Mouse (Mus musculus) forebrain, embryonic 13.5 days (tissue): ENCODE measurements around the gene Rfx4. TPM values are rescaled to one million over a fixed set of nuclear protein-coding genes. Genes with fewer than 3 reads are reported as not detected.

Experiments
- ATAC-seq: fragments of 200-750 bp; cut with Nextera tagmentation; 2 replicates; pipeline ENCODE4 v1.8.0; 2017
- H3K27ac ChIP-seq: fragments of 300-500 bp; sonication (generic); 2 replicates; pipeline ENCODE4 v1.5.1; 2015; ENCODE audit warnings: inconsistent platforms, mild to moderate bottlenecking, moderate library complexity
- H3K27me3 ChIP-seq: fragments of 300-500 bp; sonication (generic); 2 replicates; pipeline ENCODE4 v1.6.1; 2015; ENCODE audit warnings: mild to moderate bottlenecking, inconsistent platforms
- H3K36me3 ChIP-seq: fragments of 300-500 bp; sonication (generic); 2 replicates; pipeline ENCODE4 v1.6.1; 2015; ENCODE audit warnings: mild to moderate bottlenecking, inconsistent platforms; ENCODE audit not compliant: poor library complexity, severe bottlenecking
- H3K4me1 ChIP-seq: fragments of 300-500 bp; sonication (generic); 2 replicates; pipeline ENCODE4 v1.6.1; 2015; ENCODE audit warnings: inconsistent platforms
- H3K4me2 ChIP-seq: fragments of 300-500 bp; sonication (generic); 2 replicates; pipeline ENCODE4 v1.6.1; 2015; ENCODE audit warnings: inconsistent platforms, mild to moderate bottlenecking, moderate library complexity
- H3K4me3 ChIP-seq: fragments of 300-500 bp; sonication (generic); 2 replicates; pipeline ENCODE4 v1.5.1; 2015; ENCODE audit warnings: mild to moderate bottlenecking, inconsistent platforms
- H3K9ac ChIP-seq: fragments of 300-500 bp; sonication (generic); 2 replicates; pipeline ENCODE4 v1.6.1; 2015; ENCODE audit warnings: mild to moderate bottlenecking, inconsistent platforms
- H3K9me3 ChIP-seq: fragments of 300-500 bp; sonication (generic); replicated peaks from 2 replicates; pipeline ENCODE4 v1.6.1; 2016; ENCODE audit warnings: inconsistent platforms
- WGBS: fragments of 180-500 bp; shearing (Covaris S2); methylation state at CpG from one replicate; pipeline ENCODE4 v1.1.7; 2015; 5-methylcytosine and 5-hydroxymethylcytosine counted together
- polyA plus RNA-seq: library from polyadenylated mRNA; unstranded; fragments of >200 nt; fragmentation: Nextera tagmentation; extraction: Ambion mirVana; gene quantifications from 2 replicates; pipeline ENCODE4 v1.2.1, GENCODE M21; 2015

Gene Rfx4
- polyA plus RNA-seq, 1 experiment from 2014 or later, result 11.8 TPM

GRCm38 (mm10) chr10:84722711-84723110, 33.2 kb upstream of the Rfx4 start:
- Histone ChIP-seq H3K27ac (no peak overlapping the region), H3K4me3 (no peak overlapping the region), H3K36me3 (peaks cover 45% of the 10 kb centered on the region), H3K4me2 (no peak overlapping the region), H3K9ac (no peak overlapping the region), H3K9me3 (no peaks in the 10 kb centered on the region), H3K27me3 (no peaks in the 10 kb centered on the region), H3K4me1 (peaks cover 10% of the 10 kb centered on the region)
- ATAC-seq, result no peak
- WGBS, result 28% methylated on average over 12 of the region's 12 CpGs

- H3K4me3 ChIP-seq, result no peak overlapping the region
- no peak overlapping the region for H3K27ac ChIP-seq
- H3K27me3 ChIP-seq, result no peaks in the 10 kb centered on the region
- H3K4me1 ChIP-seq, result peaks cover 10% of the 10 kb centered on the region
- no peak for ATAC-seq
- H3K4me2 ChIP-seq, result no peak overlapping the region
- no peaks in the 10 kb centered on the region for H3K9me3 ChIP-seq
- no peak overlapping the region for H3K9ac ChIP-seq
- 95% methylated on average over 12 of the region's 12 CpGs for WGBS
- peaks cover 23% of the 10 kb centered on the region for H3K36me3 ChIP-seq
Measured at GRCm38 (mm10) chr10:84727005-84727404, 28.9 kb upstream of the Rfx4 start.

- H3K36me3 ChIP-seq, result peaks cover 23% of the 10 kb centered on the region
- H3K9ac ChIP-seq, result no peak overlapping the region
- peaks cover 2% of the 10 kb centered on the region for H3K4me1 ChIP-seq
Measured at GRCm38 (mm10) chr10:84727760-84728159, 28.1 kb upstream of the Rfx4 start.

GRCm38 (mm10) chr10:84730078-84730477, 25.8 kb upstream of the Rfx4 start:
- Histone ChIP-seq H3K4me1 (no peaks in the 10 kb centered on the region), H3K9ac (no peak overlapping the region), H3K4me3 (no peak overlapping the region), H3K9me3 (no peaks in the 10 kb centered on the region), H3K27ac (no peak overlapping the region), H3K36me3 (peaks cover 23% of the 10 kb centered on the region), H3K4me2 (no peak overlapping the region), H3K27me3 (no peaks in the 10 kb centered on the region)
- ATAC-seq, result no peak
- WGBS, result 86% methylated on average over 3 of the region's 3 CpGs

More at GRCm38 (mm10) chr10:84727760-84728159, 28.1 kb upstream of the Rfx4 start:
- 85% methylated on average over 4 of the region's 4 CpGs for WGBS
- no peak for ATAC-seq
- Histone ChIP-seq H3K27ac (no peak overlapping the region), H3K4me2 (no peak overlapping the region), H3K4me3 (no peak overlapping the region), H3K9me3 (no peaks in the 10 kb centered on the region), H3K27me3 (no peaks in the 10 kb centered on the region)

- H3K9ac ChIP-seq, result no peak overlapping the region
- WGBS, result 93% methylated on average over 9 of the region's 9 CpGs
- H3K4me3 ChIP-seq, result no peak overlapping the region
- H3K27ac ChIP-seq, result no peak overlapping the region
- H3K27me3 ChIP-seq, result no peaks in the 10 kb centered on the region
- H3K4me1 ChIP-seq, result no peaks in the 10 kb centered on the region
- ATAC-seq, result no peak
- H3K4me2 ChIP-seq, result no peak overlapping the region
- H3K9me3 ChIP-seq, result no peaks in the 10 kb centered on the region
- H3K36me3 ChIP-seq, result peaks cover 15% of the 10 kb centered on the region
Measured at GRCm38 (mm10) chr10:84730956-84731355, 24.9 kb upstream of the Rfx4 start.

GRCm38 (mm10) chr10:84733511-84733910, 22.4 kb upstream of the Rfx4 start:
- Histone ChIP-seq H3K27me3 (no peaks in the 10 kb centered on the region), H3K4me1 (no peaks in the 10 kb centered on the region), H3K4me3 (no peak overlapping the region), H3K36me3 (no peaks in the 10 kb centered on the region), H3K9ac (no peak overlapping the region), H3K4me2 (no peak overlapping the region), H3K27ac (no peak overlapping the region), H3K9me3 (no peaks in the 10 kb centered on the region)
- ATAC-seq, result no peak
- 77% methylated on average over 6 of the region's 6 CpGs for WGBS

- H3K4me3 ChIP-seq, result peak overlapping the region; percentile 47
- no peaks in the 10 kb centered on the region for H3K9me3 ChIP-seq
- peaks cover 61% of the 10 kb centered on the region for H3K4me1 ChIP-seq
- no peaks in the 10 kb centered on the region for H3K36me3 ChIP-seq
- H3K9ac ChIP-seq, result peak overlapping the region; percentile 69
- peak overlapping the region; percentile 94 for H3K27ac ChIP-seq
- under 1% methylated on average over 66 of the region's 66 CpGs for WGBS
- ATAC-seq, result peak; percentile 53
- H3K27me3 ChIP-seq, result peaks cover 47% of the 10 kb centered on the region
- H3K4me2 ChIP-seq, result peak overlapping the region; percentile 85
Measured at GRCm38 (mm10) chr10:84754851-84755785, 744 bp upstream of the Rfx4 start.

GRCm38 (mm10) chr10:84756435-84757095, 703 bp downstream of the Rfx4 start:
- Histone ChIP-seq H3K27me3 (peaks cover 53% of the 10 kb centered on the region), H3K4me3 (peak overlapping the region; percentile 47), H3K36me3 (no peaks in the 10 kb centered on the region), H3K4me2 (peak overlapping the region; percentile 85), H3K9me3 (no peaks in the 10 kb centered on the region), H3K4me1 (peaks cover 69% of the 10 kb centered on the region), H3K27ac (peak overlapping the region; percentile 94), H3K9ac (peak overlapping the region; percentile 69)
- WGBS, result under 1% methylated on average over 36 of the region's 42 CpGs
- ATAC-seq, result no peak

GRCm38 (mm10) chr10:84757426-84758199, 1.8 kb downstream of the Rfx4 start:
- peaks cover 56% of the 10 kb centered on the region for H3K27me3 ChIP-seq
- H3K4me1 ChIP-seq, result peaks cover 69% of the 10 kb centered on the region
- 6% methylated on average over 22 of the region's 22 CpGs for WGBS
- H3K9ac ChIP-seq, result peak overlapping the region; percentile 69
- H3K27ac ChIP-seq, result peak overlapping the region; percentile 94; the same call in 1 of the 2 replicates
- H3K4me2 ChIP-seq, result peak overlapping the region; percentile 85
- no peaks in the 10 kb centered on the region for H3K9me3 ChIP-seq
- no peak for ATAC-seq
- H3K4me3 ChIP-seq, result peak overlapping the region; percentile 47
- H3K36me3 ChIP-seq, result no peaks in the 10 kb centered on the region

GRCm38 (mm10) chr10:84758200-84758468, 2.3 kb downstream of the Rfx4 start:
- no peak overlapping the region for H3K27ac ChIP-seq

GRCm38 (mm10) chr10:84758483-84759431, 2.9 kb downstream of the Rfx4 start:
- peak overlapping the region; percentile 69 for H3K9ac ChIP-seq
- no peaks in the 10 kb centered on the region for H3K9me3 ChIP-seq
- peak overlapping the region; percentile 57 for H3K27ac ChIP-seq
- no peaks in the 10 kb centered on the region for H3K36me3 ChIP-seq
- H3K27me3 ChIP-seq, result peaks cover 49% of the 10 kb centered on the region
- H3K4me1 ChIP-seq, result peaks cover 69% of the 10 kb centered on the region
- peak overlapping the region; percentile 47 for H3K4me3 ChIP-seq
- no peak for ATAC-seq
- H3K4me2 ChIP-seq, result peak overlapping the region; percentile 85
- 2% methylated on average over 51 of the region's 51 CpGs for WGBS

More at GRCm38 (mm10) chr10:84758200-84758468, 2.3 kb downstream of the Rfx4 start:
- Histone ChIP-seq H3K4me3 (peak overlapping the region; percentile 47), H3K4me2 (peak overlapping the region; percentile 85), H3K36me3 (no peaks in the 10 kb centered on the region), H3K27me3 (peaks cover 52% of the 10 kb centered on the region), H3K9ac (peak overlapping the region; percentile 69), H3K4me1 (peaks cover 69% of the 10 kb centered on the region), H3K9me3 (no peaks in the 10 kb centered on the region)
- 6% methylated on average over 5 of the region's 5 CpGs for WGBS
- no peak for ATAC-seq
